Mouse (Mus musculus) gastrocnemius, adult 2 months (tissue): ENCODE results near the gene Jak1. TPM values are rescaled to one million over a fixed set of nuclear protein-coding genes. Genes with fewer than 3 reads are reported as not detected.

Experiments
- DNase-seq: peaks from one replicate; pipeline ENCODE4 v3.0.0; 2022
- H3K27ac ChIP-seq: fragments of 200-600 bp; 2 replicates; pipeline ENCODE4 v1.8.1; 2022; ENCODE audit warnings: mild to moderate bottlenecking
- H3K4me3 ChIP-seq: fragments of 200-600 bp; 2 replicates; pipeline ENCODE4 v1.8.1; 2022; ENCODE audit warnings: mild to moderate bottlenecking, moderate library complexity
- CTCF ChIP-seq: fragments of 200-600 bp; IDR thresholded peaks from 2 replicates; pipeline ENCODE4 v1.8.1; 2022; ENCODE audit warnings: antibody characterized with exemption, mild to moderate bottlenecking, moderate library complexity
- intact Hi-C: fragments of 180-260 bp; cut with DNase I; formaldehyde crosslinking; loops from one replicate; pipeline ENCODE4 v1.15.1; 2025
- total RNA-seq, 2 experiments: library from RNA; stranded (reverse); gene quantifications; 2 replicates each; pipeline ENCODE4 v1.2.3; 2021

Jak1 gene
- total RNA-seq, 2 experiments from 2014 or later = 89.9 to 134 TPM

GRCm38 (mm10) chr4:101246569-101246968, 18.5 kb downstream of the Jak1 start:
- peak overlapping the region; percentile 76 for H3K27ac ChIP-seq
- no peak overlapping the region for H3K4me3 ChIP-seq
- no peak for DNase-seq
- no peak for TF ChIP-seq CTCF
- intact Hi-C loops = no loop called here

- Histone ChIP-seq H3K4me3 (peak overlapping the region; percentile 31), H3K27ac (peak overlapping the region; percentile 76)
- peak; percentile 64 for DNase-seq
- TF ChIP-seq CTCF = no peak
- intact Hi-C loops = no loop called here
These were observed 20.6 kb downstream of the Jak1 start for GRCm38 (mm10) chr4:101244257-101245011.

GRCm38 (mm10) chr4:101240875-101241173, 24.3 kb downstream of the Jak1 start:
- H3K27ac ChIP-seq = peak overlapping the region; percentile 88; the same call in 1 of the 2 replicates
- TF ChIP-seq CTCF = no peak
- H3K4me3 ChIP-seq = no peak overlapping the region
- no peak for DNase-seq
- intact Hi-C loops = no loop called here

GRCm38 (mm10) chr4:101240163-101240874, 24.8 kb downstream of the Jak1 start:
- Histone ChIP-seq H3K27ac (peak overlapping the region; percentile 88), H3K4me3 (no peak overlapping the region)
- intact Hi-C loops = no loop called here

GRCm38 (mm10) chr4:101239313-101240162, 25.5 kb downstream of the Jak1 start:
- TF ChIP-seq CTCF = no peak
- intact Hi-C loops = no loop called here
- H3K4me3 ChIP-seq = no peak overlapping the region
- DNase-seq = peak; percentile 44
- peak overlapping the region; percentile 88 for H3K27ac ChIP-seq

More at GRCm38 (mm10) chr4:101240163-101240874, 24.8 kb downstream of the Jak1 start:
- DNase-seq = peak; percentile 36
- no peak for TF ChIP-seq CTCF

- DNase-seq = no peak
- intact Hi-C loops = no loop called here
- peak overlapping the region; percentile 88 for H3K27ac ChIP-seq
- H3K4me3 ChIP-seq = no peak overlapping the region
- TF ChIP-seq CTCF = no peak
These were observed 26.5 kb downstream of the Jak1 start for GRCm38 (mm10) chr4:101238589-101238988.

- no peak overlapping the region for H3K4me3 ChIP-seq
- intact Hi-C loops = no loop called here
- no peak for TF ChIP-seq CTCF
- peak; percentile 83 for DNase-seq
- H3K27ac ChIP-seq = peak overlapping the region; percentile 88
These were observed 28.3 kb downstream of the Jak1 start for GRCm38 (mm10) chr4:101236797-101237196.

GRCm38 (mm10) chr4:101235964-101236363, 29.1 kb downstream of the Jak1 start:
- DNase-seq = no peak
- Histone ChIP-seq H3K4me3 (no peak overlapping the region), H3K27ac (peak overlapping the region; percentile 88)
- intact Hi-C loops = no loop called here
- TF ChIP-seq CTCF = no peak

- intact Hi-C loops = loop anchor here (5.0 kb wide), 1 partner anchor 48 kb away; no protein-coding TSS in a partner anchor
- no peak for DNase-seq
- Histone ChIP-seq H3K4me3 (no peak overlapping the region; the same call in 1 of the 2 replicates), H3K27ac (peak overlapping the region; percentile 84)
- TF ChIP-seq CTCF = no peak
These were observed 30.3 kb downstream of the Jak1 start for GRCm38 (mm10) chr4:101234753-101235152.

- H3K27ac ChIP-seq = peak overlapping the region; percentile 84
- intact Hi-C loops = loop anchor here (5.0 kb wide), 1 partner anchor 48 kb away; no protein-coding TSS in a partner anchor
- peak overlapping the region; percentile 11 for H3K4me3 ChIP-seq
- peak; percentile 89 for DNase-seq
- TF ChIP-seq CTCF = no peak
These were observed 30.8 kb downstream of the Jak1 start for GRCm38 (mm10) chr4:101234332-101234731.

- no peak overlapping the region for H3K4me3 ChIP-seq
- H3K27ac ChIP-seq = peak overlapping the region; percentile 24
- intact Hi-C loops = loop anchor here (5.0 kb wide), 1 partner anchor 52 kb away; no protein-coding TSS in a partner anchor
- DNase-seq = peak; percentile 48
- TF ChIP-seq CTCF = no peak
These were observed 34.5 kb downstream of the Jak1 start for GRCm38 (mm10) chr4:101230621-101231020.

GRCm38 (mm10) chr4:101227398-101227797, 37.7 kb downstream of the Jak1 start:
- intact Hi-C loops = no loop called here
- no peak for DNase-seq
- H3K4me3 ChIP-seq = no peak overlapping the region
- TF ChIP-seq CTCF = no peak
- peak overlapping the region; percentile 16 for H3K27ac ChIP-seq

- TF ChIP-seq CTCF = no peak
- Histone ChIP-seq H3K4me3 (no peak overlapping the region), H3K27ac (peak overlapping the region; percentile 56)
- no peak for DNase-seq
- intact Hi-C loops = no loop called here
These were observed 39.1 kb downstream of the Jak1 start for GRCm38 (mm10) chr4:101225984-101226383.
